Mouse (Mus musculus): Measurements from ENCODE around the gene Uri1. TPM values are rescaled to one million over a fixed set of nuclear protein-coding genes. Genes with fewer than 3 reads are reported as not detected.

Uri1 gene
- polyA plus RNA-seq, 1 experiment from 2014 or later, result 55.8 TPM

DNA sequence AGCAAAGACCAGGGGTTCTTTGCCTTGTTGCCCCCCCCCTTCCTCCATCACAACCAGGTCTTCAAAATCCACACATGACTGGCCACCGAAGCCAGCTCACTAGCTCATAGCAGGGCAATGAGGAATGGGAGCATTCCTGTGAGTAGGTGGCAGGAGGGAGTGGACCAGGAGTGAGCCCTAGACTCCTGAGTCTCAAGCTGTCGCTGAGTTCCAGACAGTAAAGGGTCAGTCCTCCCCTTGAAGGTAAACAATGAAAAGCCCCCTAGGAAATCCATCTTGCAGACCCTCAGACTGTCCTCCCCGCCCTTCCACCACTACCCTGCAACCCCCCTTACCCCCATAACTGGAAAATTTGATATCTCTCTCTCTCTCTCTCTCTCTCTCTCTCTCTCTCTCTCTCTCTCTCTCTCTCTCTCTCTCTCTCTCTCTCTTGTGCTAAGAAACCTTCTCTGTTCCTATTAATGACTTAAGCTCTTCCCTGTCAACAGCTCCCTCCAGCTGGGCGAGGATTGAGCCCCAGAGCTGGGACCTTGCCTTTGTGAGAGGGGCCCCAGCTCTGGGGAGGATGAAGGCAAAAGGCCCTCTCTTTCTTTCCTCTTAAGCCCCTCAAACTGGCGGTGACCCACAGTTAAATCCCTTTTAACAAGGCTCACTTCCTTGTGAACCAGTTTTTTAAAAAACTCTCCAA lies 112.1 kb downstream of the Uri1 start:
- no peaks in the 10 kb centered on the region for H3K27me3 ChIP-seq
- 31% methylated on average over 5 of the region's 5 CpGs for WGBS

DNA sequence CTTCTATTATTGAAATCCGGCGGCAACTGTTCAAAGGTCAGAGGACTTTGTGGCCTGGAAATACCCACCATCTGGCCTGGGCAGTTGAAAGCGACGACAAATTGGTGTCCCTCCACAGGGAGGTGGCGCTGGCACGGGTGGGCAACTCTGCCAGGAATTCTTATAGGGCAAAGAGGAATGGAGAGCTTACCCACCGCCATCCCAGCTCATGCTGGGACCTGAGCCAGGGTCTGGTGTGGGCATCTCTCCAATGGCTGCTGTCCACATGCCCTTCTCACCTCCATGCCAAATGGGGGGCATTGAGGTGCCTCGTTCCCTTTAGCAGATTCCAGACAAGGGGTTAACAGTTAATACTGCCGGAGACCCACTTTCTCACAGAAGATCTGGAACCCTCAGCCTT lies 113.2 kb downstream of the Uri1 start:
- 75% methylated on average over 9 of the region's 9 CpGs for WGBS
- Histone ChIP-seq H3K9ac (no peak overlapping the region), H3K27me3 (no peaks in the 10 kb centered on the region), H3K9me3 (no peaks in the 10 kb centered on the region), H3K4me1 (no peaks in the 10 kb centered on the region), H3K27ac (no peak overlapping the region), H3K4me2 (no peak overlapping the region), H3K4me3 (no peak overlapping the region), H3K36me3 (no peaks in the 10 kb centered on the region)
- no peak for ATAC-seq (ENCODE audit: borderline replicate concordance, extremely low read depth, low FRiP score, low TSS enrichment)

More for the DNA sequence above, 112.1 kb downstream of the Uri1 start:
- no peak for ATAC-seq (ENCODE audit: borderline replicate concordance, extremely low read depth, low FRiP score, low TSS enrichment)
- Histone ChIP-seq H3K4me1 (no peaks in the 10 kb centered on the region), H3K4me3 (no peak overlapping the region), H3K9me3 (no peaks in the 10 kb centered on the region), H3K27ac (no peak overlapping the region), H3K4me2 (no peak overlapping the region), H3K9ac (no peak overlapping the region), H3K36me3 (no peaks in the 10 kb centered on the region)

Other genes with a start within 250 kb of the Uri1 start
- gene Zfp536, start 249.9 kb downstream of the Uri1 start, polyA plus RNA-seq (2015; fragmentation: Nextera tagmentation; extraction: Ambion mirVana), result 9.4 and 10.7 TPM in 2 replicates
- gene Ccne1, start 84.0 kb upstream of the Uri1 start, polyA plus RNA-seq (2015; fragmentation: Nextera tagmentation; extraction: Ambion mirVana), result 57.6 and 59.4 TPM in 2 replicates
- 16.0 and 19.0 TPM in 2 replicates for gene 1600014C10Rik, start 159.7 kb upstream of the Uri1 start, polyA plus RNA-seq (2015; fragmentation: Nextera tagmentation; extraction: Ambion mirVana)
- gene Plekhf1, start 204.5 kb upstream of the Uri1 start, polyA plus RNA-seq (2015; fragmentation: Nextera tagmentation; extraction: Ambion mirVana), result 5.5 TPM in 2 replicates
- gene Pop4, start 247.9 kb upstream of the Uri1 start, polyA plus RNA-seq (2015; fragmentation: Nextera tagmentation; extraction: Ambion mirVana), result 57.5 and 59.5 TPM in 2 replicates